Mouse (Mus musculus): ENCODE data around the gene Best3.

- TF ChIP-seq POLR2A (IDR thresholded peaks at IDR 0.05; ENCODE audit: insufficient read depth, low read depth, low read length): no peak
- TF ChIP-seq CTCF (IDR thresholded peaks at IDR 0.05): peak; percentile 67
These were observed 5.2 kb upstream of the Best3 start for GRCm38 (mm10) chr10:116980888-116981287.

Data from heart, adult 2 months (tissue).